Mouse (Mus musculus) forebrain, embryonic 12.5 days (tissue): Measurements from ENCODE around the gene Diras2. TPM values are rescaled to one million over a fixed set of nuclear protein-coding genes. Genes with fewer than 3 reads are reported as not detected.

Experiments used
- ATAC-seq: fragments of 200-750 bp; cut with Nextera tagmentation; 2 replicates; pipeline ENCODE4 v1.8.0; 2017; ENCODE audit warnings: moderate TSS enrichment; ENCODE audit not compliant: low FRiP score
- H3K27ac ChIP-seq: fragments of 300-500 bp; sonication (generic); 2 replicates; pipeline ENCODE4 v1.5.1; 2016; ENCODE audit warnings: mild to moderate bottlenecking
- H3K27me3 ChIP-seq: fragments of 300-500 bp; sonication (generic); 2 replicates; pipeline ENCODE4 v1.6.1; 2016; ENCODE audit warnings: mild to moderate bottlenecking
- H3K36me3 ChIP-seq: fragments of 300-500 bp; sonication (generic); replicated peaks from 2 replicates; pipeline ENCODE4 v1.6.1; 2016; ENCODE audit warnings: mild to moderate bottlenecking
- H3K4me1 ChIP-seq: fragments of 300-500 bp; sonication (generic); 2 replicates; pipeline ENCODE4 v1.6.1; 2016
- H3K4me2 ChIP-seq: fragments of 300-500 bp; sonication (generic); 2 replicates; pipeline ENCODE4 v1.6.1; 2016; ENCODE audit warnings: mild to moderate bottlenecking, moderate library complexity
- H3K4me3 ChIP-seq: fragments of 300-500 bp; sonication (generic); replicated peaks from 2 replicates; pipeline ENCODE4 v1.5.1; 2016; ENCODE audit warnings: mild to moderate bottlenecking
- H3K9ac ChIP-seq: fragments of 300-500 bp; sonication (generic); 2 replicates; pipeline ENCODE4 v1.6.1; 2016; ENCODE audit warnings: mild to moderate bottlenecking
- H3K9me3 ChIP-seq: fragments of 300-500 bp; sonication (generic); 2 replicates; pipeline ENCODE4 v1.6.1; 2016
- WGBS: fragments of 180-500 bp; shearing (Covaris S2); methylation state at CpG from one replicate; pipeline ENCODE4 v1.1.7; 2016; 5-methylcytosine and 5-hydroxymethylcytosine counted together
- polyA plus RNA-seq: library from polyadenylated mRNA; unstranded; fragments of >200 nt; fragmentation: Nextera tagmentation; extraction: Ambion mirVana; gene quantifications from 2 replicates; pipeline ENCODE4 v1.2.1, GENCODE M21; 2016

Diras2 gene
- polyA plus RNA-seq, 1 experiment from 2014 or later = 0.65 TPM

DNA sequence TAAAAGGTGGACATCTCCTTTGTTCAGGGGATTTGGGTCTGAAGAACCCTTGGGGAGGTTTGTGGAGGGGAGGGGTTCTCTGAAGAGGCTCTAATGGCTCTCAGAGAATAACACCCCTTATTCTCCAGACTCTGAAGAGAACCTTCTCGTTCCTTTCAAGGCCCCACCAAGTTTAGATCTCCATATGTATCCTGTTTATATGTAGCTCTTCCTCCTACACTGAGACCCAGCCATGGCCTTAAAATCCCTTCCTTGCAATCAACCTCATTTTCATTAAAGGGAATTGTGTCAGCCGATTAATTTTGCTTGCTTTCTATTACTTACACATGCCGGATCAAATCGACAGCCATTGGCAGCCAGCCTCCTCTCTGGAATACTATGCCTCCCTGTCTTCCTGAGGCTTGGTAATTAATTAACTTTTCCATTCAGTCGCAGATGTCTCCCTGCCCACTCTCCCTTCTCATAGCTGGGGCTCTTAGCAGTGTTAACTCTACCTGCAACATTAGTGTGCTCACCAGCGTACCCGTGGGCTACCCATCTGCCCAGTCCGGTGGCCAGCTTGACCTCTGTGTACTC is 38.2 kb upstream of the Diras2 start:
- Histone ChIP-seq H3K27me3 (peaks cover 9% of the 10 kb centered on the region; the same call in 1 of the 2 replicates), H3K4me1 (peaks cover 9% of the 10 kb centered on the region; the same call in 1 of the 2 replicates), H3K4me2 (no peak overlapping the region), H3K36me3 (no peaks in the 10 kb centered on the region), H3K9ac (no peak overlapping the region), H3K4me3 (no peak overlapping the region), H3K27ac (no peak overlapping the region), H3K9me3 (no peaks in the 10 kb centered on the region)
- WGBS = 64% methylated on average over 8 of the region's 8 CpGs
- ATAC-seq = no peak

DNA sequence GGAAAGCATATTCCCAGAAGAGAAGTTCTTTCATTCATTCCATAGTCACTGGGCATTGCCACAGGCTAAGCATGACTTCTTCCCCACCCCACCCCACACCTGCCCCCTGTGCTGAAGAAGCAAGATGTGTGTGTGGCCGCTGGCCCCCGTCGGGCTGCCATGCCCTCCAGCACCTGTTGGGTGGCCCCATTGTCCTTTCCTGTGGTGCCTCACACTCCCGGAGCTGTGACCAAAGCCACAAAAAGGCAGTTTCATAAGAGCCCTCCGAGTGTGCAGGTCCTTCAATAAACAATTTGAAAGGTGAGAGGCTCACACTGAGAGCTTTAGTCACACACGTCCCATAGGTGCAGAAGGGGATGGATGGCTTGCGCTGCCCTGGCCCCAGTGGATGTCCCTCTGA is 35.7 kb upstream of the Diras2 start:
- no peak overlapping the region for H3K9ac ChIP-seq
- no peak overlapping the region for H3K27ac ChIP-seq
- no peaks in the 10 kb centered on the region for H3K9me3 ChIP-seq
- no peak overlapping the region for H3K4me2 ChIP-seq
- peaks cover 22% of the 10 kb centered on the region for H3K4me1 ChIP-seq
- no peak for ATAC-seq
- 76% methylated on average over 7 of the region's 7 CpGs for WGBS
- H3K4me3 ChIP-seq = no peak overlapping the region
- H3K27me3 ChIP-seq = peaks cover 23% of the 10 kb centered on the region
- no peaks in the 10 kb centered on the region for H3K36me3 ChIP-seq

DNA sequence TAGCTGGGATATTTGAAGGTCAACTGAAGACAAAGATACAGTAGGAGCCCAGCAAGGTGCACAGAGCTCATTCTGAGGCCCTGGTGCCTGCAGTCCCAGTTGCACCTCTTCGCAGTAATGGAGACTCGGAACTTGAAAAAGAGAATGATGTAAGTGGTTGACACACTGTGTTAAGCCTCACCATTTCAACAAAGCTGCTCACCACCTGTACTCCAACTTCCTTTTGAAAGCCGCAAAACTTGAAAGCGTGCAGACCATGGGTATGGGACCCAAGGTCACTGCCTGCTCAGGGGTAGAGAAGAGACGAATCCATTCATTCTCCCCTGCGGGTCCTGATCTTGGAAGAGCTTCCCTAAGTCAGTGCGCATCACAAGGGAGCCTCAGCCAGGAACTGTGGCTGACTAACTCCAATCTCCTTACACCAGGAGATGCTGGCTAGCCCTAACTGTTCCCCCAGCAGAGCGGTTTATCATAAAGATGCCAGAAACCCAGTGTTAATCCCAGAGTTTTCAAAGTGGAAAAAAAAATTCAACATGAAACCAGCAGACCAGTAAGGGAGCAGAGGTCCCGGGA is 35.2 kb upstream of the Diras2 start:
- no peaks in the 10 kb centered on the region for H3K9me3 ChIP-seq
- no peak for ATAC-seq
- H3K27ac ChIP-seq = no peak overlapping the region
- H3K4me2 ChIP-seq = no peak overlapping the region
- H3K4me1 ChIP-seq = peaks cover 27% of the 10 kb centered on the region
- no peaks in the 10 kb centered on the region for H3K36me3 ChIP-seq
- H3K27me3 ChIP-seq = peaks cover 23% of the 10 kb centered on the region
- H3K4me3 ChIP-seq = no peak overlapping the region
- WGBS = 94% methylated on average over 9 of the region's 9 CpGs
- H3K9ac ChIP-seq = no peak overlapping the region

- 77% methylated on average over 18 of the region's 18 CpGs for WGBS
- Histone ChIP-seq H3K9ac (no peak overlapping the region), H3K4me2 (no peak overlapping the region), H3K4me1 (peaks cover 32% of the 10 kb centered on the region), H3K27me3 (peaks cover 18% of the 10 kb centered on the region), H3K4me3 (no peak overlapping the region), H3K27ac (no peak overlapping the region), H3K9me3 (no peaks in the 10 kb centered on the region), H3K36me3 (no peaks in the 10 kb centered on the region)
- no peak for ATAC-seq
Measured at GRCm38 (mm10) chr13:52565103-52565739, 34.1 kb upstream of the Diras2 start.

DNA sequence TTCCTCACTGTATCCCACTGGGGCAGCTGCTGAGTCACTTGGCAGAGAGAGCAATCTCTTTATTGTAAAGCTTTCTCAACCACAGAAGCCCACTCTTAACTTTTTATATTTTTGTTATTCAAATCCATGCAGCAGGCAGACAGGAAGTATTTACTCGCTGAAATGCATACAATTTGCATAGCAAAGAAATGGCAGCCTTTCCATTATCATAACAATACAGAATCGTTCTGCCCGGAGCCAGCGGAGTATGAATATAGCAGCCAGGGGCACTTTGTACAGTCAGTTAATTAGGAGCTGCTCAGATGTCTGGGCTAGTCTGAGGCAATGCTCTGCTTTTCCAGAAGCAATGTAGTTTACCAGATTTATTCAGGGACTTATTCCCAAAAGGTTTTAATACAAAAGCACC is 31.1 kb upstream of the Diras2 start:
- Histone ChIP-seq H3K27ac (peak overlapping the region; percentile 42), H3K36me3 (no peaks in the 10 kb centered on the region), H3K4me1 (peaks cover 29% of the 10 kb centered on the region), H3K27me3 (peaks cover 18% of the 10 kb centered on the region), H3K9ac (no peak overlapping the region), H3K4me3 (no peak overlapping the region), H3K9me3 (no peaks in the 10 kb centered on the region), H3K4me2 (no peak overlapping the region)
- 6% methylated on average over 4 of the region's 4 CpGs for WGBS
- peak; percentile 87 for ATAC-seq

GRCm38 (mm10) chr13:52561367-52562165 is 30.5 kb upstream of the Diras2 start:
- Histone ChIP-seq H3K4me2 (no peak overlapping the region), H3K36me3 (no peaks in the 10 kb centered on the region), H3K27me3 (peaks cover 14% of the 10 kb centered on the region), H3K4me1 (peaks cover 29% of the 10 kb centered on the region), H3K4me3 (no peak overlapping the region), H3K9ac (no peak overlapping the region), H3K9me3 (no peaks in the 10 kb centered on the region), H3K27ac (no peak overlapping the region; the same call in none of the 2 replicates)
- peak; percentile 33; the same call in 1 of the 2 replicates for ATAC-seq
- WGBS = 77% methylated on average over 8 of the region's 8 CpGs

- no peak for ATAC-seq
- WGBS = 76% methylated on average over 7 of the region's 7 CpGs
- Histone ChIP-seq H3K36me3 (no peaks in the 10 kb centered on the region), H3K9me3 (no peaks in the 10 kb centered on the region), H3K4me3 (no peak overlapping the region), H3K9ac (no peak overlapping the region), H3K27me3 (no peaks in the 10 kb centered on the region), H3K27ac (no peak overlapping the region), H3K4me2 (no peak overlapping the region), H3K4me1 (peaks cover 17% of the 10 kb centered on the region)
Measured at GRCm38 (mm10) chr13:52557421-52557820, 26.3 kb upstream of the Diras2 start.

DNA sequence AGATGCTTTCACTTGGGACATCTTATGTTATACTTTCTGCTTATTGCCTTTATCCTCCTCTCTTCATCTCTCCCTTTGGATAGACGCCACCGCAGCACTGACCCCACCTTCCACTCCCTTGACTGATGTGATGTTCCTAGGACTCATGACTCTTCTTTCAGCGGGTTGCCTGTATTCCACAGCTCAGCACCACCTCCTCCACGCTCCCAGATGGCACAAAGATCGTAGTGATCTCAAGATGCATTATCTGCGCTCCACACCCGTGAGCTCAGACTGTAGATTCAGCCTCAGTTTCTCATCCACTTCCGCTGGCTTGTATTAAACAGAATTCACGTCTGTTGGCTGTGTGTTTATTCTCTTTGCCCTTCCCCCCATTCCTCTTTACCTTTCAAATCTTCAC is 23.6 kb upstream of the Diras2 start:
- H3K4me1 ChIP-seq = no peaks in the 10 kb centered on the region
- no peak for ATAC-seq
- H3K36me3 ChIP-seq = no peaks in the 10 kb centered on the region
- WGBS = 88% methylated on average over 9 of the region's 9 CpGs
- H3K9me3 ChIP-seq = no peaks in the 10 kb centered on the region
- H3K27ac ChIP-seq = no peak overlapping the region
- H3K4me3 ChIP-seq = no peak overlapping the region
- no peak overlapping the region for H3K4me2 ChIP-seq
- H3K27me3 ChIP-seq = no peaks in the 10 kb centered on the region
- no peak overlapping the region for H3K9ac ChIP-seq

- no peak overlapping the region for H3K9ac ChIP-seq
- no peaks in the 10 kb centered on the region for H3K27me3 ChIP-seq
- no peaks in the 10 kb centered on the region for H3K36me3 ChIP-seq
- 79% methylated on average over 9 of the region's 9 CpGs for WGBS
- H3K4me2 ChIP-seq = no peak overlapping the region
- no peak overlapping the region for H3K4me3 ChIP-seq
- no peak for ATAC-seq
- no peaks in the 10 kb centered on the region for H3K4me1 ChIP-seq
- H3K27ac ChIP-seq = no peak overlapping the region
- no peaks in the 10 kb centered on the region for H3K9me3 ChIP-seq
Measured at GRCm38 (mm10) chr13:52552822-52553477, 21.9 kb upstream of the Diras2 start.

DNA sequence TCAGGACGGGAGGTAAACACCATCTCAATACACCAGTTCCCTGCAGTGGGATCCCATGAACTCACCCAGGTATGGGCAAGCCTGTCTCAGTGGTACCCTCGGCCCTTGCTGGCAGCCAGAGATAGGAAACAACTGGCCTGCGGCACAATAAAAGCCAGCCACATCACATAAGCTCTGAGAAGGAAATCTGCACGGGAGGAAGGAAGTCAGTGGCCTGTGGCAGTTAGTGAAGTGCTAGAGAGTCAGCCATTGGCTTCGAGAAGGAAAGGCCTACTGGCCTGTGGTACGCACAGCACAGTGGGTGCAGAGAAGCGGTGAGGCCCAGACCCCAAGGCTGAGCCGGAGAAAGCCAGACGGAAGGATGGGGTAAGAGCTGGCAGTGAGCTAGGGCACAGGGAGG is 20.2 kb upstream of the Diras2 start:
- no peak for ATAC-seq
- Histone ChIP-seq H3K4me3 (no peak overlapping the region), H3K36me3 (no peaks in the 10 kb centered on the region), H3K9me3 (no peaks in the 10 kb centered on the region), H3K4me2 (no peak overlapping the region), H3K27me3 (no peaks in the 10 kb centered on the region), H3K9ac (no peak overlapping the region), H3K4me1 (no peaks in the 10 kb centered on the region), H3K27ac (no peak overlapping the region)
- WGBS = 86% methylated on average over 9 of the region's 9 CpGs

DNA sequence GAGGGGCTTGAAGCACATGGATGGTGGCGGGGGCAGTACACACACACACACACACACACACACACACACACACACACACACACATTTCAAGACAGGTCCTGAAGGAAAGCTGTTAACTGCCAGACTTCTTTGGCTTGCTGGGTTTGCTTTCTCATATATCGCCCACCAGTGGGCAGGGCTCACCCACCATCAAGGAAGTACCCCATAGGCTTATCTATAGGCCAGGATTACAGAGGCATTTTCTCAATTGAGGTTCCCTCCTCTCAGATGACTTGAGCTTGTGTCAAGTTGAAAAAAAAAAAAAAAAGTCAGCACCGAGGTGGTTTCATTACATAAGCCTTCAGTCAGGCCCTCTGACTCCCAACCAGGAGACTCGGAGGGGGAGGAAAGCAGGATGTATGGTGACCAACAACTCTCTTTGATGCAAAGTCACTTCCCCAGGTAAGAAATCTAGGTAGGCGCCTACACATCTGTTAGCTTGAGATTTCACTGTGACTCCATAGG is 19.7 kb upstream of the Diras2 start:
- Histone ChIP-seq H3K27ac (no peak overlapping the region), H3K36me3 (no peaks in the 10 kb centered on the region), H3K4me1 (no peaks in the 10 kb centered on the region), H3K4me3 (no peak overlapping the region), H3K27me3 (no peaks in the 10 kb centered on the region), H3K9ac (no peak overlapping the region), H3K9me3 (no peaks in the 10 kb centered on the region), H3K4me2 (no peak overlapping the region)
- ATAC-seq = no peak
- WGBS = 72% methylated on average over 5 of the region's 5 CpGs

DNA sequence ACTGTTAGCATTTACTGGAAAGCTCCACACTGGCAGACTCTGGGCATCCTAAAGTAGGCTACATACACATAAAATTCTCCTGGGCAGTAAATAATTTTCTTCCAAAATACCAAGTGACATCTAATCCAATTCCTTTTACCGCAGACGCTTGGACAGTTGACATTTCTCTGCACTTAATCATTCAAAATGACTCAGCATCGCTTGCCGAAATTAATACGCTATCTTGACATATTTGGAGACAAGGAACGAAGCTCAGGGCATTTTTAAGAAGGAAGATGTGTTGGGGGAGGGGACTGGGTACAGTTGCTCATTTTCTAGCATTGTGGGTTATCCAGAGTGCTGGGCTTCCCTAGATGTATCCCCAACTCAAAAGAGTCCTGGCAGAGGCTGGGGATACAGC is 15.2 kb upstream of the Diras2 start:
- H3K9me3 ChIP-seq = no peaks in the 10 kb centered on the region
- H3K9ac ChIP-seq = no peak overlapping the region
- no peak overlapping the region for H3K4me3 ChIP-seq
- H3K27me3 ChIP-seq = peaks cover 4% of the 10 kb centered on the region; the same call in 1 of the 2 replicates
- H3K36me3 ChIP-seq = no peaks in the 10 kb centered on the region
- H3K4me1 ChIP-seq = no peaks in the 10 kb centered on the region; the same call in 1 of the 2 replicates
- WGBS = 89% methylated on average over 6 of the region's 6 CpGs
- H3K27ac ChIP-seq = no peak overlapping the region
- no peak overlapping the region for H3K4me2 ChIP-seq
- ATAC-seq = no peak
